Mouse (Mus musculus) liver, adult (tissue): ENCODE data around the gene Nifk.

Source experiments
- GATA4 ChIP-seq: IDR thresholded peaks from 2 replicates; pipeline ENCODE4 v1.6.1; 2014; ENCODE audit warnings: mild to moderate bottlenecking, low read length; ENCODE audit not compliant: insufficient replicate concordance

Nifk gene

GRCm38 (mm10) chr1:118321661-118322201 lies at the start of gene Nifk:
Nifk (plus strand) TSS chr1:118321839.
- TF ChIP-seq GATA4 = no peak

- TF ChIP-seq GATA4 = no peak
These were observed 46.5 kb upstream of the Nifk start for GRCm38 (mm10) chr1:118275139-118275538.

- TF ChIP-seq GATA4 = no peak
These were observed 29.3 kb upstream of the Nifk start for GRCm38 (mm10) chr1:118292291-118292690.

GRCm38 (mm10) chr1:118294192-118294591 lies 27.4 kb upstream of the Nifk start:
- no peak for TF ChIP-seq GATA4

GRCm38 (mm10) chr1:118294826-118295225 lies 26.8 kb upstream of the Nifk start:
- no peak for TF ChIP-seq GATA4

GRCm38 (mm10) chr1:118296673-118297072 lies 25.0 kb upstream of the Nifk start:
- TF ChIP-seq GATA4 = no peak

GRCm38 (mm10) chr1:118297719-118298118 lies 23.9 kb upstream of the Nifk start:
- no peak for TF ChIP-seq GATA4

- peak; percentile 98; the same call in 1 of the 2 replicates for TF ChIP-seq GATA4
These were observed 10.6 kb upstream of the Nifk start for GRCm38 (mm10) chr1:118310780-118311621.

GRCm38 (mm10) chr1:118311622-118312326 lies 9.9 kb upstream of the Nifk start, which contains the start of gene Tsn:
Tsn (minus strand) TSS chr1:118311739.
- TF ChIP-seq GATA4 = no peak

- TF ChIP-seq GATA4 = no peak
These were observed 943 bp upstream of the Nifk start for GRCm38 (mm10) chr1:118320696-118321095.

GRCm38 (mm10) chr1:118334749-118335713 lies 13.4 kb downstream of the Nifk start:
- no peak for TF ChIP-seq GATA4

GRCm38 (mm10) chr1:118335847-118336246 lies 14.2 kb downstream of the Nifk start:
- no peak for TF ChIP-seq GATA4

GRCm38 (mm10) chr1:118337921-118338320 lies 16.3 kb downstream of the Nifk start:
- no peak for TF ChIP-seq GATA4

- no peak for TF ChIP-seq GATA4
These were observed 22.2 kb downstream of the Nifk start for GRCm38 (mm10) chr1:118343649-118344435.

GRCm38 (mm10) chr1:118349922-118350321 lies 28.3 kb downstream of the Nifk start:
- TF ChIP-seq GATA4 = no peak
